Mouse (Mus musculus) forebrain, embryonic 11.5 days (tissue): Measurements from ENCODE around the gene Myl3. TPM values are rescaled to one million over a fixed set of nuclear protein-coding genes. Genes with fewer than 3 reads are reported as not detected.

Experiments used
- ATAC-seq: fragments of 200-750 bp; cut with Nextera tagmentation; replicated peaks from 2 replicates; pipeline ENCODE4 v1.8.0; 2017; ENCODE audit warnings: moderate TSS enrichment; ENCODE audit not compliant: low FRiP score
- DNase-seq: peaks from one replicate; pipeline ENCODE4 v3.0.0-alpha.2; 2017; ENCODE audit warnings: low spot score
- H3K27ac ChIP-seq: fragments of 300-500 bp; sonication (generic); 2 replicates; pipeline ENCODE4 v1.5.1; 2014; ENCODE audit warnings: low read depth, low read length
- H3K27me3 ChIP-seq: fragments of 300-500 bp; sonication (generic); 2 replicates; pipeline ENCODE4 v1.6.1; 2014; ENCODE audit warnings: mild to moderate bottlenecking, low read length, mixed read lengths; ENCODE audit not compliant: control insufficient read depth, insufficient read depth
- H3K36me3 ChIP-seq: fragments of 300-500 bp; sonication (generic); 2 replicates; pipeline ENCODE4 v1.6.1; 2014; ENCODE audit warnings: mild to moderate bottlenecking, low read length, moderate library complexity, mixed read lengths; ENCODE audit not compliant: control insufficient read depth, insufficient read depth
- H3K4me1 ChIP-seq: fragments of 300-500 bp; sonication (generic); replicated peaks from 2 replicates; pipeline ENCODE4 v1.6.1; 2014; ENCODE audit warnings: low read length, mixed read lengths; ENCODE audit not compliant: control insufficient read depth, insufficient read depth
- H3K4me2 ChIP-seq: fragments of 300-500 bp; sonication (generic); 2 replicates; pipeline ENCODE4 v1.6.1; 2014; ENCODE audit warnings: low read depth, mild to moderate bottlenecking, low read length, moderate library complexity, mixed read lengths; ENCODE audit not compliant: severe bottlenecking
- H3K4me3 ChIP-seq: fragments of 300-500 bp; sonication (generic); 2 replicates; pipeline ENCODE4 v1.5.1; 2014; ENCODE audit warnings: low read depth, low read length
- H3K9ac ChIP-seq: fragments of 300-500 bp; sonication (generic); 2 replicates; pipeline ENCODE4 v1.6.1; 2014; ENCODE audit warnings: low read length
- H3K9me3 ChIP-seq: fragments of 300-500 bp; sonication (generic); 2 replicates; pipeline ENCODE4 v1.6.1; 2016; ENCODE audit warnings: low read length, mixed read lengths; ENCODE audit not compliant: control insufficient read depth
- WGBS: fragments of 180-500 bp; shearing (Covaris S2); extraction: QIAGEN DNeasy Blood & Tissue Kit; methylation state at CpG from one replicate; pipeline ENCODE4 v1.1.7; 2014; 5-methylcytosine and 5-hydroxymethylcytosine counted together
- polyA plus RNA-seq: library from polyadenylated mRNA; unstranded; fragments of >200 nt; fragmentation: Nextera tagmentation; extraction: Ambion mirVana; gene quantifications from 2 replicates; pipeline ENCODE4 v1.2.1, GENCODE M21; 2014

Myl3 gene
- polyA plus RNA-seq, 1 experiment from 2014 or later: not detected

DNA sequence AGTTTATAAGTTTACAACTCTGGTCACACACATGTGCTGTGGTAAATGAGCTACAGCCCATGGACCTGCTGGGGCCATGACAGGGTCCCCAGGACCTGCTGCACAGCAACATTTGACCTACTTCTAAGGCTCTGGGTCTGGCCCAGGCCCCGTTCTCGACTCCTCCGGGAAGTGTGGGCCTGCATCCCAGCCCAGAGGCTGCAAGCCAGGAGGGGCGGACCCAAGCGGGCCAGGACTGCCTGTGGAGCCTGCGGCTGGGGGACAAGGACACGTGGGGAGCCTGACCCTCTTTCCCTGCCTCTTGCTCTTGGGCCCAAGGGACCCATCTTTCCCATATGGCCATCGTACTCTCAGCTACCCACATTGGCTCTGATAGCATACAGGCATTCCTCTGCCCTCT, 16.9 kb downstream of the Myl3 start:
- no peak for DNase-seq
- Histone ChIP-seq H3K9ac (no peak overlapping the region), H3K4me2 (no peak overlapping the region), H3K4me3 (no peak overlapping the region), H3K4me1 (no peaks in the 10 kb centered on the region), H3K27ac (no peak overlapping the region), H3K36me3 (no peaks in the 10 kb centered on the region), H3K9me3 (no peaks in the 10 kb centered on the region), H3K27me3 (no peaks in the 10 kb centered on the region)
- 72% methylated on average over 8 of the region's 8 CpGs for WGBS
- no peak for ATAC-seq

DNA sequence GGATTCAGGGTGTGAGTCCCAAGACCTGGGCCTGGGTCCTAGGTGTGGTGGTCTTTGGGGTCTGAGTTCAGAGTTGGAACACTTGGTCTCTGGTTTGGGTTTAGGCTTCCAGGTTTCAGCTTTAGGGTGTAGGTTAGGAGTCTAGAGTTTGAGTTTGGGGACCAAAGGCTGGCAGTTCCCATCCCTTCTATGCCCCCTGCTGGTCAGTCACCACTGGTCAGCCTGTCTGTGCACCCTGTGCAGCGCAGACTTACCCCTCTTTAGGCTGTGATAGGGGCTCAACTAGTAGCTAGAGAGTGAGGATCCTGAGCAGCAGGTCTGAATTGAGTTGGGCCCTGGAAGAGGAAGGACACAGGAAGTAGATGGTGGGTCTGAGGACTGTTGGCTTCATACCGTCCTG, 17.6 kb downstream of the Myl3 start:
- no peak overlapping the region for H3K9ac ChIP-seq
- ATAC-seq (no peak), DNase-seq (no peak)
- H3K4me2 ChIP-seq: no peak overlapping the region
- no peaks in the 10 kb centered on the region for H3K27me3 ChIP-seq
- H3K27ac ChIP-seq: no peak overlapping the region
- H3K4me3 ChIP-seq: no peak overlapping the region
- no peaks in the 10 kb centered on the region for H3K36me3 ChIP-seq
- 66% methylated on average over 2 of the region's 2 CpGs for WGBS
- no peaks in the 10 kb centered on the region for H3K4me1 ChIP-seq
- no peaks in the 10 kb centered on the region for H3K9me3 ChIP-seq

DNA sequence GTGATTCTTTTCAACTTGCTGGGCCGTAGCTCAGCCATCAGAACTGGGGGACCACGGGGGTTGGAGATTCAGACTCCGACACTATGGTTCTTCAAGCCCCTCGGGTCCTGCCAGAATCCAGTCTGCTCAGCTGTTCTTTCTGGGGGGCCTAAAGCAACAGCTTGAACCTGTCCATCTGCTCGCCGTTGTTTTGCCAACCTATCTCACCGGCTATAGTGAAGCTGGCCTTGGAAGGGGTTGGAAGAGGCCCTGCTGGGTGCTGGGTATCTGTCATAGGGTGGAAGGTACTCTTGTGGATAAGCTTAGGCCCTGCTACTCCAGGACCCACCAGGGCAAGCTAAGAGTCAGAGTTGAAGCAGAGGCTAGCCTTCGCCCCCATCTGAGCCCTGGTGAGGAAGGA, 19.2 kb downstream of the Myl3 start:
- no peak for ATAC-seq
- H3K4me1 ChIP-seq: no peaks in the 10 kb centered on the region
- H3K36me3 ChIP-seq: no peaks in the 10 kb centered on the region
- H3K4me2 ChIP-seq: no peak overlapping the region
- H3K4me3 ChIP-seq: no peak overlapping the region
- H3K9ac ChIP-seq: no peak overlapping the region
- 83% methylated on average over 8 of the region's 8 CpGs for WGBS
- no peak for DNase-seq
- no peaks in the 10 kb centered on the region for H3K27me3 ChIP-seq
- H3K27ac ChIP-seq: no peak overlapping the region
- H3K9me3 ChIP-seq: no peaks in the 10 kb centered on the region

DNA sequence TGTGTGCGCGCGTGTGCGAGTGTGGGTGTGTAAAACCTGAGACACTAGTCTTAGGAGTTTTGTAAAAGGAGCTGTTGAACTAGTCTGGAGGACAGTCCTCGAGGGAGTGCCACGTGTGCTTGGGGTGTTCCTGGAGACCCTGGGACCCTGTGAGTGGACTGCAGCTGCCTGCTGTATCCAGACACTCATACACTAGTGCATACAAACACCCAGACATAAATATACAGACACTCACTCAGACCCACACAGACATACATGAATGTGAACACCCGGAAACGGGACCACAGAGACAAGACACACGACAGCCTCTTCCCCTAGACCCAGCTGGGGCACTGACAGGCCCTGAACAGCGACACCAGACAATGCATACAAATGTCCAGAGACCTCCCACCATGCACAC, 21.1 kb downstream of the Myl3 start:
- no peak overlapping the region for H3K4me2 ChIP-seq
- no peak overlapping the region for H3K9ac ChIP-seq
- no peak overlapping the region for H3K4me3 ChIP-seq
- no peak overlapping the region for H3K27ac ChIP-seq
- H3K9me3 ChIP-seq: no peaks in the 10 kb centered on the region
- H3K27me3 ChIP-seq: no peaks in the 10 kb centered on the region
- no peaks in the 10 kb centered on the region for H3K36me3 ChIP-seq
- H3K4me1 ChIP-seq: no peaks in the 10 kb centered on the region
- DNase-seq (no peak), ATAC-seq (no peak)
- 77% methylated on average over 10 of the region's 10 CpGs for WGBS

DNA sequence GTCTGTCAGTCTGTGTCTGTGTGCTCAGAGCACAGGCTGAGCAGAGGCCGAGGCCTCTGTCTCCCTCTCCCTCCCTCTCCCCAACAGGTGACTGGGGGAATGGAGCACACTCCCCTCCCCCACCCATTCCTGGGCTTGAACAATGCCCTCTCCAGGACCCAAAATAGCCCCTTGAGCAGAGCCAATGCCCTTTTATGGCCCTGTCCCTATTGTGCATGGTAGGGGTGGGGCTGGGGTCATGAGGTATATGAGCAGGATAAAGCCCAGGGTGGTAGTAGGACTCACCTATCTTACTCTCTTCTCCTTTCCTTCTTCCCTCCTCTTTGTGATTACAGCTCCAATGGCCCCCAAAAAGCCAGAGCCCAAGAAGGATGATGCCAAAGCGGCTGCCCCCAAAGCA, 21.7 kb downstream of the Myl3 start:
- no peak overlapping the region for H3K4me3 ChIP-seq
- H3K27me3 ChIP-seq: no peaks in the 10 kb centered on the region
- DNase-seq: no peak
- no peaks in the 10 kb centered on the region for H3K4me1 ChIP-seq
- no peaks in the 10 kb centered on the region for H3K36me3 ChIP-seq
- H3K4me2 ChIP-seq: no peak overlapping the region
- no peak for ATAC-seq
- H3K9ac ChIP-seq: no peak overlapping the region
- H3K27ac ChIP-seq: no peak overlapping the region
- 65% methylated on average over 2 of the region's 2 CpGs for WGBS
- H3K9me3 ChIP-seq: no peaks in the 10 kb centered on the region

DNA sequence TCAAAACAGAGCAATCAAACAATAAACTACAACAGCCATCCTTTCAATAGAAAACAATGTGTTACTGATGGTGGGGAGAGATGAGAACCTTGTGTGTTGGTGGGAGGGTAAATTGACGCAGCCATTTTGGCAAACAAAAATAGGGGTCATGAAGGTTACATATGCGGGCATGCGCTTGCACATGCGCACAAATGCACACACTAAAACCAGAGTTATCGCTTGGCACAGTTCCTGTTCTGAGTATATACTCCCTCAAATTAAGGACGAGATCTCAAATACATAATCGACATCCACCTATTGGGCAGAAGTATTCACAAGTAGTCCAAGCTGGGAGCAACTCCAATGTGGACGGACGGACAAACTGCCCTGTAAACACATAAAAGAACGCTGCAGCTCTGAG, 30.7 kb downstream of the Myl3 start:
- Histone ChIP-seq H3K4me1 (no peaks in the 10 kb centered on the region), H3K27me3 (no peaks in the 10 kb centered on the region), H3K27ac (no peak overlapping the region), H3K4me2 (no peak overlapping the region), H3K9ac (no peak overlapping the region), H3K4me3 (no peak overlapping the region), H3K36me3 (no peaks in the 10 kb centered on the region), H3K9me3 (no peaks in the 10 kb centered on the region)
- WGBS: 94% methylated on average over 10 of the region's 10 CpGs
- ATAC-seq (no peak), DNase-seq (no peak)

DNA sequence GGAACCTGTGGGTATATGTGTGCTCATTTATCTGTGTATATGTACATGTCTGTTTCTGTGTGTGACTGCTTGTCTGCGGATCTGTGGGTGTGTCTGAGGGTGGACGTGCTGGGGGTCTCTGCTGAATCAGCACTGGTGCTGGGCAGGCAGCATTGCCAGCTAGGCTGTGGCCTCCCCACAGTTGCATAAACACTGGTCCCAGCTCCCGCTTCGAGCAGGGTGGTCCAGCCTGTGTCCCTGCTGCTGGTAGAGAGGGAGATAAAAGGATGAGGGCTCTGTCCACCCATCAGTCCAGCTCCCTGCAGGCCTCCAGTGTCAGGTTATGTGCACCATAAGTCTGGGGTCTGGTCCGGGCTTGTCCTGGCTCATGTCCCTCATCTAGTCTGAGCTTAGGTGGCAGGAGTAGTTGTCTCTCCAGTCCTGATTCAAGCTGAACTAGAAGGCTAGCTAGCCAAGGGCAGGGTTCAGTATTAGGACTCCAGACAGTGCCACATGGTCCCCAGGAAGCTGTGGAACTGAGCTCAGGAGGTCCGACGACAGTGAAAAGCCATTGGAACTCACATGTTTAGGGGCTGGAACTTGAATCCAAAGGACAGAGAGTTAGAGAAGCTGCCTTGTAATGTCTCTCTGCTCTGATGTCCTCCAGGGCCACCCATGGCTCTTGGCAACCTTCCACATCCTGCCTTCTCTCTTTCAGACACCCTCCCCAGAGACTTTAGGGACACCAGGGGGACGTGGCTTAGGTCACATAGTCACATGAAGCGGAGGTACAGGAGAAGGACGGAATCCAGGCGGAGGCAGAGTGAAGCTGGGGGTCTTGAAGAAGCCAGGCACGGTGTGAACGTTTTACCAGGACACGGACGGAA, 33.0 kb downstream of the Myl3 start:
- 78% methylated on average over 15 of the region's 15 CpGs for WGBS
- ATAC-seq (no peak), DNase-seq (no peak)
- Histone ChIP-seq H3K9me3 (no peaks in the 10 kb centered on the region), H3K4me2 (no peak overlapping the region), H3K27ac (no peak overlapping the region), H3K4me1 (no peaks in the 10 kb centered on the region), H3K4me3 (no peak overlapping the region), H3K27me3 (no peaks in the 10 kb centered on the region), H3K9ac (no peak overlapping the region), H3K36me3 (no peaks in the 10 kb centered on the region)

DNA sequence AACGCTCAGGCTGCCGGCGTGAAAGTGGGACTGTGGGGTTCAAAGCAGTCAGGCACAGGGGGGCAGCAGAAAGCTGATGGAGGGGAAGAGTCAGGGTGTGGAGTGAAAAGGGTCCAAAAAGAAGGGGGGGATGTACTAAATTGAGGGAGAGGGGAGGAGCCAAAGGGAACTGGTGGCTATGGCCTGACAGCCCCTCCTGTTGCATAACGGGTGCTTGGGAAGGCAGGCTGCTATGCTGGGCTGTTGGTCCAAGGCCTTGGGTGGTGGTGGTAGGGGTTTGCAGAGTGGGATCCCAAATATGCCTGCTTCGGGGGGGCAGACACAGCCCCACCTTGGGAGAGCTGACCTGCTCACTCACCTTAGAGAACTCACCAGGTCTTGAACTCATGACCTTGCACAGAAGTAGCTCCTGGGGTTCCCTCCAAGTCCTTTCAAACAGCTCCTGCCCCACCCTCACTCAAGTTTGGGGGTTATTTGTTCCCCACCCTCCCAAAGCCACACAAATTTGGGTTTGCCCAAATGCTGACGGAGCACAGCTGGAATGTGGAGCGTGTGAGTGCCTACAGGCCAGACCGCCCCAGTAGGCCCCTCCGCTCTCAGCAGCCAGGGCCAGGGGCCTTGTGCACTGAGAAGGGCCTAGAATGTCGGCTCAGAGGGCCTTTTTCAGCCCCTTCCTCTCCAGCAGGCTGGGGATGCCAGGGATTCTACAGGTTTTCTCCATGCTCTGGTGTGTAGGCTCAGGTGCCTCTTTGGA, 33.8 kb downstream of the Myl3 start:
- DNase-seq (no peak), ATAC-seq (no peak)
- no peaks in the 10 kb centered on the region for H3K4me1 ChIP-seq
- no peaks in the 10 kb centered on the region for H3K36me3 ChIP-seq
- peaks cover 2% of the 10 kb centered on the region; the same call in 1 of the 2 replicates for H3K27me3 ChIP-seq
- H3K9ac ChIP-seq: no peak overlapping the region
- H3K27ac ChIP-seq: no peak overlapping the region
- no peak overlapping the region for H3K4me3 ChIP-seq
- WGBS: 79% methylated on average over 10 of the region's 10 CpGs
- H3K4me2 ChIP-seq: no peak overlapping the region
- no peaks in the 10 kb centered on the region for H3K9me3 ChIP-seq
